Mouse (Mus musculus) adipose tissue, adult 10 weeks (tissue): ENCODE data around the gene Cyld. TPM values are rescaled to one million over a fixed set of nuclear protein-coding genes. Genes with fewer than 3 reads are reported as not detected.

Experiments
- polyA plus RNA-seq: library from polyadenylated mRNA; stranded (reverse); fragments of 350-450 nt; fragmentation: Illumina TruSeq; extraction: RNeasy Lipid Tissue Mini Kit (QIAGEN cat#74804); gene quantifications from one replicate; pipeline ENCODE4 v1.2.3, GENCODE M21; 2014; ENCODE audit warnings: low read depth, low replicate concordance

Gene Cyld
- polyA plus RNA-seq, result 16.0 TPM

DNA sequence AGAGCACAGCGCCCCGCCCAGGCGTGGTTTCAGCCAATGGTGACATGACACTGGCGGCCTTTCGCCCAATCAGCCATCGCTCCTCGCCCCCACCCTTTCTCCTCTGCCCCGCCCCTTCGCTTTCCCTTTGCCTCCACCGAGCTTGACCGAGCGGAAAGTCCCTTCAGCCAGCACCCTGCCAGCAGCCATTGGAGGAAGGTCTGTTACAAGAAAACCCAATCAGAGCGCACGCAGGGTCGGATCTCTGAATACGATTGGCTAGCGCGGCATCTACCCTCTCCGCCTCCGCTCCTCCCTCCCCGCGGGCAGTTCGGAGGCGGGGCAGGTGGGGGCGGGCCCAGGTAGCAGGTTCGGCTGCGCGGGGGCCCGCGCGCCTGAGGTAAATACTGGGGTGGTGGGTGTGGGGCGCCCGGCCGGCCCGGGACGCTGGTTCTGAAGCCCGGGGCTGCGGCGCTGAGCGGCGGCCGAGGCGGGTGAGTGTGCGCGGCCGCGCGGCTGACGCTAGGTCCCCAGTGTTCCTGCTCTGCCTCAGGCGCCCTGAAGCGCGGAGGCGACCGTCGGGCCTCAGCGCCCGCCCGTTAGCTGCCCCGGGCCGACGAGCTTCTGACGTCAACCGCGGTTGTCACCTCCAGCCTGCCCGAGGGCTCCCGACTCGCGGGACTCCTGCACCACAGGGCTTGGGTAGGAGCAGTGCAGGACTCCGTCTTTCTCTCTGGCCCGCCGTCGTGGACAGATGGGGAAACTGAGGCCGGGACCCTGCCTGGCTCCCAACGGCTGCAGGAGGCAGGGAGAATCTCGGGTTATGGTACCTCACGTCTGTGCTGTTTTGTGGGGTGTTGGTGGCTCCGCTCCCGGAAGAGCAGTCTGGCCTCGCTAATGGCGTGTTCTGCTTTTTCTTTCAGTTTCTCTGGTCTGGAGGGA, at the start of gene Cyld:
Gene Cyld, plus strand, starts transcription at position 308 of the 921 bp plus-strand sequence.

Other genes with a start within 250 kb of the Cyld start
- gene Nkd1, start 175.7 kb upstream of the Cyld start, polyA plus RNA-seq, result 40.3 TPM
- 3.6 TPM for gene Snx20, start 60.9 kb upstream of the Cyld start, polyA plus RNA-seq
- gene Nod2, start 49.7 kb upstream of the Cyld start, polyA plus RNA-seq, result 0.83 TPM